Mouse (Mus musculus): ENCODE data around the gene Krtap6-2. TPM values are rescaled to one million over a fixed set of nuclear protein-coding genes. Genes with fewer than 3 reads are reported as not detected.
A peak's percentile ranks its signal among the peaks of the same experiment; 100 is the strongest.

Gene Krtap6-2
- polyA plus RNA-seq (2015; fragmentation: Nextera tagmentation; extraction: Ambion mirVana): not detected in 2 replicates

DNA sequence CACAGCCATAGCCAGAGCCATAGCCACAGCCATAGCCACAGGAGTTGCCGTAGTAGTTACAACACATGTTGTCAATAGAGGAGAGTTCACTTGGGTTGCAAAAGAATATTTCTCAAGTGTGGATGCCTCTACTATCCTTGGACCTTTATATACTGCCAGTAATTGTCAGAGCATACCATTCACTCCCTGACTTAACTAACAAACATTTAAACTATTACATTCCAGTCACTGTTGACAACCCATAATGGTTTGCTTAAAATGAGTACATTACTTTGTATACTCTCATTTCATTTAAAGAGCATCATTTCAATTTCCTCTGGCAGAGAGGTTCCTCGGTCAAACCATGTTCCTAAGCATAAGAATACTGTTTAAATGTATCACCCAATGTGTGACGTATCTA lies at the start of gene Krtap6-2:
Gene Krtap6-2 (minus strand): TSS at position 101 of the 400 bp plus-strand sequence.
- Histone ChIP-seq H3K9ac (replicated peaks; ENCODE audit: low read depth, low read length) (no peak within 1 kb of the TSS), H3K27me3 (replicated peaks; ENCODE audit: control insufficient read depth, insufficient read depth, low read length) (no peaks in the 10 kb centered on the region), H3K27ac (ENCODE audit: low read length) (no peak within 1 kb of the TSS), H3K4me1 (replicated peaks; ENCODE audit: control insufficient read depth, insufficient read depth, low read length) (no peaks in the 10 kb centered on the region), H3K4me3 (replicated peaks; ENCODE audit: low read length) (no peak within 1 kb of the TSS), H3K9me3 (ENCODE audit: control insufficient read depth, low read length) (no peaks in the 10 kb centered on the region), H3K4me2 (ENCODE audit: low read length) (no peak within 1 kb of the TSS), H3K36me3 (ENCODE audit: control insufficient read depth, insufficient read depth) (no peaks in the 10 kb centered on the region)
- 96% methylated on average over 3 of the region's 3 CpGs for WGBS
- ATAC-seq: no peak

- Histone ChIP-seq H3K27ac (ENCODE audit: low read length) (no peak overlapping the region), H3K4me3 (replicated peaks; ENCODE audit: low read length) (no peak overlapping the region), H3K4me1 (replicated peaks; ENCODE audit: control insufficient read depth, insufficient read depth, low read length) (no peaks in the 10 kb centered on the region), H3K27me3 (replicated peaks; ENCODE audit: control insufficient read depth, insufficient read depth, low read length) (no peaks in the 10 kb centered on the region), H3K4me2 (ENCODE audit: low read length) (no peak overlapping the region), H3K9me3 (ENCODE audit: control insufficient read depth, low read length) (no peaks in the 10 kb centered on the region), H3K36me3 (ENCODE audit: control insufficient read depth, insufficient read depth) (no peaks in the 10 kb centered on the region), H3K9ac (replicated peaks; ENCODE audit: low read depth, low read length) (no peak overlapping the region)
- WGBS: 87% methylated on average over 5 of the region's 5 CpGs
- no peak for ATAC-seq
Observed at GRCm38 (mm10) chr16:89461189-89461588, 41.3 kb upstream of the Krtap6-2 start.

GRCm38 (mm10) chr16:89429586-89429985 lies 9.7 kb upstream of the Krtap6-2 start:
- 0 out of 2 replicates have a peak, but pooled peaks cover 2% of the 10 kb centered on the region for H3K4me1 ChIP-seq (replicated peaks; ENCODE audit: control insufficient read depth, insufficient read depth, low read length)
- H3K27me3 ChIP-seq (replicated peaks; ENCODE audit: control insufficient read depth, insufficient read depth, low read length): no peaks in the 10 kb centered on the region
- H3K27ac ChIP-seq (ENCODE audit: low read length): no peak overlapping the region
- H3K9ac ChIP-seq (replicated peaks; ENCODE audit: low read depth, low read length): no peak overlapping the region
- no peak overlapping the region for H3K4me2 ChIP-seq (ENCODE audit: low read length)
- WGBS: 48% methylated on average over 2 of the region's 2 CpGs
- peaks cover 3% of the 10 kb centered on the region; the same call in 1 of the 2 replicates for H3K9me3 ChIP-seq (ENCODE audit: control insufficient read depth, low read length)
- ATAC-seq: peak; percentile 94
- no peak overlapping the region for H3K4me3 ChIP-seq (replicated peaks; ENCODE audit: low read length)
- H3K36me3 ChIP-seq (ENCODE audit: control insufficient read depth, insufficient read depth): no peaks in the 10 kb centered on the region

DNA sequence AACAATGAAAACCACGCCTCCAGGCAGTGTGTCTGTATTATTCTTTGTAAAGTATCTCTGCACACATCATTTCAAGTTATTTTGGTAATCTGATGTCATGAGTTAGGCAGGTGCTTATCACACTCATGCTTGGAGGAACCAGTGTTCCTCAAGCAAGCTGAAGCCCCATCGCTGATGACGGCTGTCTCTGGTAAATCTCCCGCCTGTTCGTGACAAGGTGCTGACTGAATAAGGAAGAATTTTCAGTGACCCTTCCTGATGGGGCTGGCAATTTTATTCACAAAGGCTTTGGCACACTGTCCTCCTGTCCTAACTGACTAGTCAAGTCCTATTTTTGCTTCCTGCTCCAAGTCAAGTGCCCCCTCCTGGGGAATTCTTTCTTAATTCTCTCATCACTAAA lies 5.4 kb upstream of the Krtap6-2 start:
- ATAC-seq: no peak
- H3K4me2 ChIP-seq (ENCODE audit: low read length): no peak overlapping the region

DNA sequence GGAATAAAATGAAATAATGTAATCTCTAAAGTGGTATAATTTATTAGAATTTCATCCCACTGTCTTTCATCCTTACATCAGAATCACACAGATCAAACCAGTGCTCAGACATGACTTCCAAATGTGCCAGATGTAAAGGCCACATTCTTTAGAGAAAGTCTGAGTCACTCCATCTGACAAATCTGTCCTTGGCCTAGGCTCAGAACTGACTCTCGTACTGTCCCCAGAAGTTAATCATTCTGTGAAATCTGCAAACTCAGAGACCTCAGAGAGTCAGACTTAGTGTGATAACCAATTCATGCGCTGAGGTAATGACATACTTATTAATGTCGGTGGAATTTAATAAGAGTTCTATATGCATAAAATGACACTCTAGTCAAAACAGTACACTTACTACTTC lies 3.6 kb downstream of the Krtap6-2 start:
- Histone ChIP-seq H3K27ac (ENCODE audit: low read length) (no peak overlapping the region), H3K4me2 (ENCODE audit: low read length) (no peak overlapping the region), H3K9ac (replicated peaks; ENCODE audit: low read depth, low read length) (no peak overlapping the region), H3K27me3 (replicated peaks; ENCODE audit: control insufficient read depth, insufficient read depth, low read length) (no peaks in the 10 kb centered on the region), H3K36me3 (ENCODE audit: control insufficient read depth, insufficient read depth) (no peaks in the 10 kb centered on the region), H3K4me1 (replicated peaks; ENCODE audit: control insufficient read depth, insufficient read depth, low read length) (no peaks in the 10 kb centered on the region), H3K9me3 (ENCODE audit: control insufficient read depth, low read length) (no peaks in the 10 kb centered on the region), H3K4me3 (replicated peaks; ENCODE audit: low read length) (no peak overlapping the region)
- 92% methylated on average over 3 of the region's 3 CpGs for WGBS
- no peak for ATAC-seq

More for the DNA sequence above, 5.4 kb upstream of the Krtap6-2 start:
- Histone ChIP-seq H3K4me1 (replicated peaks; ENCODE audit: control insufficient read depth, insufficient read depth, low read length) (0 out of 2 replicates have a peak, but pooled peaks cover 2% of the 10 kb centered on the region), H3K4me3 (replicated peaks; ENCODE audit: low read length) (no peak overlapping the region), H3K27ac (ENCODE audit: low read length) (no peak overlapping the region), H3K9ac (replicated peaks; ENCODE audit: low read depth, low read length) (no peak overlapping the region), H3K36me3 (ENCODE audit: control insufficient read depth, insufficient read depth) (no peaks in the 10 kb centered on the region), H3K9me3 (ENCODE audit: control insufficient read depth, low read length) (peaks cover 3% of the 10 kb centered on the region; the same call in 1 of the 2 replicates), H3K27me3 (replicated peaks; ENCODE audit: control insufficient read depth, insufficient read depth, low read length) (no peaks in the 10 kb centered on the region)
- WGBS: 90% methylated on average over 5 of the region's 5 CpGs

- no peak overlapping the region for H3K4me3 ChIP-seq (replicated peaks; ENCODE audit: low read length)
- no peaks in the 10 kb centered on the region for H3K36me3 ChIP-seq (ENCODE audit: control insufficient read depth, insufficient read depth)
- H3K9ac ChIP-seq (replicated peaks; ENCODE audit: low read depth, low read length): no peak overlapping the region
- H3K27me3 ChIP-seq (replicated peaks; ENCODE audit: control insufficient read depth, insufficient read depth, low read length): no peaks in the 10 kb centered on the region
- WGBS: 49% methylated on average over 5 of the region's 5 CpGs
- H3K27ac ChIP-seq (ENCODE audit: low read length): no peak overlapping the region
- no peak for ATAC-seq
- H3K9me3 ChIP-seq (ENCODE audit: control insufficient read depth, low read length): no peaks in the 10 kb centered on the region
- no peaks in the 10 kb centered on the region for H3K4me1 ChIP-seq (replicated peaks; ENCODE audit: control insufficient read depth, insufficient read depth, low read length)
- H3K4me2 ChIP-seq (ENCODE audit: low read length): no peak overlapping the region
Observed at GRCm38 (mm10) chr16:89410345-89411068, 9.4 kb downstream of the Krtap6-2 start.

DNA sequence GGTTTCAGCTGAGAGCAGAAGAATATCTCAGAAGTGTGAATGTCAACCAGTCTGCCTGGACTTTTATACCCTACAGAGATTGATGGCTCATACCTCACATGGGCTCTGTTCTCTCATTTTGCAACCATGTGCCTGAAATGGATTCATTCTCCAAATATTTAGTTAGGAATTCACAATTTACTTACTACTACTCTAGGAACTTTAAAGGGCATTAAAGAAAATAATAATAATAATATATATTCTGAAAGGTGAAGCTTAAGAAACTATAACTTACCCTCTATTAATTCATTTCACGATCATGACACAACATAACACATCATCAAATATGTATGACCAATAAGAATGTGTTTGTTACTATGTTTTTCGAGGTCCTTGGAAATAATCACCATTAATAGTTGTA lies 16.1 kb downstream of the Krtap6-2 start, which contains the start of gene Krtap21-1:
Gene Krtap21-1 (minus strand): TSS at position 101 of the 400 bp plus-strand sequence.
- ATAC-seq: no peak
- H3K4me1 ChIP-seq (replicated peaks; ENCODE audit: control insufficient read depth, insufficient read depth, low read length): no peaks in the 10 kb centered on the region
- H3K36me3 ChIP-seq (ENCODE audit: control insufficient read depth, insufficient read depth): no peaks in the 10 kb centered on the region
- no peak within 1 kb of the TSS for H3K4me3 ChIP-seq (replicated peaks; ENCODE audit: low read length)
- H3K9ac ChIP-seq (replicated peaks; ENCODE audit: low read depth, low read length): no peak within 1 kb of the TSS
- H3K9me3 ChIP-seq (ENCODE audit: control insufficient read depth, low read length): no peaks in the 10 kb centered on the region
- H3K27ac ChIP-seq (ENCODE audit: low read length): no peak within 1 kb of the TSS
- no peak within 1 kb of the TSS for H3K4me2 ChIP-seq (ENCODE audit: low read length)
- no peaks in the 10 kb centered on the region for H3K27me3 ChIP-seq (replicated peaks; ENCODE audit: control insufficient read depth, insufficient read depth, low read length)
- WGBS: 91% methylated on average over 2 of the region's 2 CpGs

DNA sequence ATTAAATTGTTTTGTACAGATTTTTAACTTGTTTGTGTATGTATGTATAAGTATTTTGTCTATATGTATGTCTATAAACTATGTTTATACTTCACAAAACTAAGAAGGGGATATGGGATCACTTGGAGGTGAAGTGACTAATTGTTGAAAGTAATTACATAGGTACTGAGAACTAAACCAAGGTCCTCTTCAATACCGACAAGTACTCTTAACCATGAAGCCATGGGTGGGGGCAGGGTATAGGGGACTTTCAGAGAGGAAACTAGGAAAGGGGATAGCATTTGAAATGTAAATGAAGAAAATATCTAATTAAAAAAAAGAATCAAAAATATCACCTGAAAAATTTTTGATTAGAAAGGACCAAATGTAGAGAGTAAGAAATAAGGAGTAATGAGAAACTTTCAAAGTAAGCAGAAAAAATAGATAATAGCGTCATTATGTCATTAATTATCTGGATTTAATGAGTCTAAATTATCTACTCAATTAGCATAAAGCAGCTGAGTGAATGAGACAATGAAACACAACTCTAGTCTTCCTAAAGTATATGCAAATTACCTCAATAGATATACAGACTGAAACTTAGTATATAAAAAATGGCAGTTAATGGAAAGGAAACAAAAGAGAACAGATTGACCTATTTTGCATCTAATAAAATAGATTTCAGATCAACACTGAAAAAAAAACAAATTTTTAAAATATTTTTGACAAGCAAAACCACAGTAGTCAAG lies 47.0 kb downstream of the Krtap6-2 start:
- Histone ChIP-seq H3K27ac (ENCODE audit: low read length) (no peak overlapping the region), H3K4me2 (ENCODE audit: low read length) (no peak overlapping the region), H3K4me3 (replicated peaks; ENCODE audit: low read length) (no peak overlapping the region), H3K9me3 (ENCODE audit: control insufficient read depth, low read length) (no peaks in the 10 kb centered on the region), H3K27me3 (replicated peaks; ENCODE audit: control insufficient read depth, insufficient read depth, low read length) (no peaks in the 10 kb centered on the region), H3K4me1 (replicated peaks; ENCODE audit: control insufficient read depth, insufficient read depth, low read length) (no peaks in the 10 kb centered on the region), H3K9ac (replicated peaks; ENCODE audit: low read depth, low read length) (no peak overlapping the region), H3K36me3 (ENCODE audit: control insufficient read depth, insufficient read depth) (no peaks in the 10 kb centered on the region)
- no peak for ATAC-seq
- WGBS: 33% methylated on average over 2 of the region's 2 CpGs
